Mouse (Mus musculus) thymus, adult 2 months (tissue): Measurements from ENCODE around the gene Gm10300.

Experiments used
- CTCF ChIP-seq: fragments of 200-500 bp; IDR thresholded peaks from 2 replicates; pipeline ENCODE4 v1.5.1; 2012; ENCODE audit warnings: mild to moderate bottlenecking, control low read depth, low read length, moderate library complexity, borderline replicate concordance; ENCODE audit not compliant: control insufficient read depth, poor library complexity, insufficient read depth; ENCODE audit errors: extremely low read depth
- POLR2A ChIP-seq: fragments of 200-500 bp; IDR thresholded peaks from 2 replicates; pipeline ENCODE4 v1.6.1; 2012; ENCODE audit warnings: mild to moderate bottlenecking, low read length, control low read depth, moderate library complexity; ENCODE audit not compliant: control insufficient read depth, poor library complexity, insufficient read depth; ENCODE audit errors: extremely low read depth

DNA sequence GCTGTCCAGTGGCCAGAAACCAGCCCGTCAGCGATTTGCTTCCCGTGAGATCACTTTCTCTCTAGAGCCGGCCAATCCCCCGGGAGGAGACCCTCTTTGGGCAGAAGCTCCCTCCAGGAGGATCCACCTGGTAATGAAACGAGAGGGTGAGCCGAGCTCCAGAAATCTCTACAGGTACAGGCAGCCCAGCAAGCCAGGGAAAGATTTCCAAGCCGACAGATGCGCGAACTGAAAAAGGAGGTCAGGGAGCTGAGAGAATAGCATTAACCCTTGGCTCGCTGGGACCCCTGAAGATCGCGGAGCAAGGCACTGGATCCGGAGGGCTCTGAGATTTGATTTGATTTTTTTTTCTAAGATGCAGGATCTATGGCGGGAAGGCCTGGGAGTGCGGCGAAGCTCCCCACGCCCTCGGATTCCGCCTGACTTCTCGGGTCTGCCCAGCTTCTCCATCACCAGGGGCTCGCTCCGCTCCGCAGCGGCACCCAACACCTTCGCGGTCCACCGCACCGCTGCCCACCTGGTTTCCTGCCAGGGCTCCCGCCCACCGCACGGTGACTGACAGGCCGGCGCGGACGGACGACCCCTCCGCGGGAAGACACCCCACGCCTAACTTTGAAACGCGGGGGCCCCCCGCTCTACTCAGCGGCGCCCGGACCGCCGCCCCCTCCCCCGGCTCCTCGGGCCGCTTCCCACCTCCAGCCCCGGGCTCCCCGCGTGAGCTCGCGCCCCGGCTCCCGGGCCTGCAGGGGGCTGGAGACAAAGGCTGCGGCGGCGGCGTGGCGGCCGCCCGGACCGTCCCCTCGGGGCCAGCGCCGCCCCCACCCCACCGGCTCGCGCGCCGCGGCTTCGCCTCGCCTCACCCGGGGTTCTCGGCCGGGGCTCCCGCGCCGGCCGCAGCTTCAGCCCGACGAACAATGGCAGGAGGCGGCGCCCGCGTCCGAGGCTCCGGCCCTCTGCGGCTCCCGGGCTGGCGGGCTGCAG lies 26.2 kb upstream of the Gm10300 start:
- no peak for TF ChIP-seq CTCF
- TF ChIP-seq POLR2A, result no peak
